Mouse (Mus musculus) brain, embryonic 14.5 days (tissue): ENCODE measurements around the gene Asap3.

Experiments
- CTCF ChIP-seq: fragments of 200-500 bp; IDR thresholded peaks from 2 replicates; pipeline ENCODE4 v1.5.1; 2012; ENCODE audit warnings: inconsistent platforms, mild to moderate bottlenecking, moderate library complexity, borderline replicate concordance; ENCODE audit not compliant: insufficient read depth, insufficient read length; ENCODE audit errors: extremely low read depth
- POLR2A ChIP-seq: fragments of 200-500 bp; IDR thresholded peaks from 2 replicates; pipeline ENCODE4 v1.6.1; 2012; ENCODE audit warnings: mild to moderate bottlenecking, inconsistent platforms, borderline replicate concordance; ENCODE audit not compliant: poor library complexity, insufficient read depth, insufficient read length, severe bottlenecking; ENCODE audit errors: extremely low read depth

DNA sequence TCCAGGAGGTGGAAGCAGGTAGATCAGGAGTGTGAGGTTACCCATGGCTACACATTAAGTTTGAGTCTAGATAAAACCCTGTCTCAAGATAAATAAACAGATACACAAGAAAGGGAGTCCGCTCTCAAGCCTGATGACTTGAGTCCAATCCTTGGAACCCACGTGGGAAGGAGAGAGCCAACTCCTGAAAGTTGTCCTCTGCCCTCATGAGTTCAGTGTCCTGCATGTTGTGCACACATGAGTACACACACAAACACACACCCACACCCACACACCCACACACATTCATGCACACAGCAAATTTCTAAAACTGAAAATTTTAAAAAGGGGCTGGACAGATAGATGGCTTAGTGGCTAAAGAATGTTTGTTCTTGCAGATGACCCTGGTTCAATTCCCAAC, 1.4 kb upstream of the Asap3 start:
- TF ChIP-seq CTCF, result no peak
- no peak for TF ChIP-seq POLR2A
